Mouse (Mus musculus): ENCODE data around the gene Wipf2. TPM values are rescaled to one million over a fixed set of nuclear protein-coding genes. Genes with fewer than 3 reads are reported as not detected.
"Not testable (repeated sequence)": the region's sequence is repeated elsewhere in the genome, so short reads cannot be mapped to it uniquely, and the experiment has no call there.

Wipf2 gene
- polyA plus RNA-seq, 1 experiment from 2014 or later = 4.6 TPM

DNA sequence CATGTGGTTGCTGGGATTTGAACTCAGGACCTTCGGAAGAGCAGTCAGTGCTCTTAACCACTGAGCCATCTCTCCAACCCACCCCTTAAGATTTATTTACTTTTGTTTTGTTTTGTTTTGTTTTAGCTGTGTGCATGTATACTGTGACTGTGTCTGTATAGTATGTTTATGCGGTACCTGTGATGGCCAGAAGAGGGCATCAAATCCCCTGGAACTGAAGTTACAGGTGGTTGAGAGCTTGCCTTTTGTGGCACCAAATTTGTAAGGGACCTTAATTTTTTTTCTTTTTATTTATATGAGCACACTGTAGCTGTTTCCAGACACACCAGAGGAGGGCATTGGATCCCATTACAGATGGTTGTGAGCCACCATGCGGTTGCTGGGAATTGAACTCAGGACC, 52.9 kb downstream of the Wipf2 start:
- not testable (repeated sequence) for H3K36me3 ChIP-seq; H3K27me3 ChIP-seq; H3K27ac ChIP-seq (replicated peaks); H3K4me3 ChIP-seq; ATAC-seq (ENCODE audit: low read depth); H3K4me2 ChIP-seq; H3K9ac ChIP-seq; H3K9me3 ChIP-seq
- 92% methylated on average over 3 of the region's 3 CpGs for WGBS
- peaks cover 19% of the 10 kb centered on the region for H3K4me1 ChIP-seq (replicated peaks)

- Histone ChIP-seq H3K36me3 (no peaks in the 10 kb centered on the region; the same call in 1 of the 2 replicates), H3K4me3 (no peak overlapping the region), H3K9ac (no peak overlapping the region), H3K4me1 (replicated peaks) (peaks cover 27% of the 10 kb centered on the region), H3K4me2 (no peak overlapping the region), H3K27me3 (no peaks in the 10 kb centered on the region), H3K9me3 (no peaks in the 10 kb centered on the region), H3K27ac (replicated peaks) (no peak overlapping the region)
- 70% methylated on average over 13 of the region's 13 CpGs for WGBS
- no peak for ATAC-seq (ENCODE audit: low read depth)
These were observed 54.1 kb downstream of the Wipf2 start for GRCm38 (mm10) chr11:98917428-98918005.

DNA sequence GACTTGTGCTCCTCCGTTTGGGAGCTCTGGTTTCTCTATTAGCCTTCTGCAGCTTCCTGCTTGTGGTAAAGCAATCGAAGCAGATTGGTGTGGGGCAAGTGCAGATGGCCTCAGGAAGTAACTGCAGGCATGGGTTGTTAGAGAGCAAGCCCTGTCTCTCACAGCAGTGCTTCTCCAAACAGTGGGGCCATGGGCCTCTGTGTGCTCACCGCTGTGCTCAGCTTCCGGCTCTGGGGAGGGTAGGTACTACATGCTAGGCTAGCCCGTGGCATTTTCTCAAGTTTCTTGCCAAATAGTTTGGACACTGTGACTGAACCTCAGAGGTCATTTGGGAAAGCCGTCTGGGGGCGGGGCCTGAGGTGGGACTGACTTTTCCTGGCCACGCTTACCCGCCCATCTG, 54.8 kb downstream of the Wipf2 start:
- Histone ChIP-seq H3K27me3 (no peaks in the 10 kb centered on the region), H3K4me1 (replicated peaks) (peaks cover 34% of the 10 kb centered on the region), H3K27ac (replicated peaks) (no peak overlapping the region), H3K9ac (no peak overlapping the region), H3K4me3 (no peak overlapping the region), H3K9me3 (no peaks in the 10 kb centered on the region), H3K36me3 (no peaks in the 10 kb centered on the region; the same call in 1 of the 2 replicates), H3K4me2 (no peak overlapping the region)
- 79% methylated on average over 9 of the region's 9 CpGs for WGBS
- ATAC-seq (ENCODE audit: low read depth) = no peak

- Histone ChIP-seq H3K9me3 (no peaks in the 10 kb centered on the region), H3K27me3 (no peaks in the 10 kb centered on the region), H3K4me1 (replicated peaks) (peaks cover 41% of the 10 kb centered on the region), H3K36me3 (no peaks in the 10 kb centered on the region; the same call in 1 of the 2 replicates), H3K9ac (no peak overlapping the region), H3K4me3 (no peak overlapping the region), H3K27ac (replicated peaks) (no peak overlapping the region), H3K4me2 (no peak overlapping the region)
- ATAC-seq (ENCODE audit: low read depth) = no peak
- 92% methylated on average over 11 of the region's 11 CpGs for WGBS
These were observed 55.6 kb downstream of the Wipf2 start for GRCm38 (mm10) chr11:98919009-98919408.

DNA sequence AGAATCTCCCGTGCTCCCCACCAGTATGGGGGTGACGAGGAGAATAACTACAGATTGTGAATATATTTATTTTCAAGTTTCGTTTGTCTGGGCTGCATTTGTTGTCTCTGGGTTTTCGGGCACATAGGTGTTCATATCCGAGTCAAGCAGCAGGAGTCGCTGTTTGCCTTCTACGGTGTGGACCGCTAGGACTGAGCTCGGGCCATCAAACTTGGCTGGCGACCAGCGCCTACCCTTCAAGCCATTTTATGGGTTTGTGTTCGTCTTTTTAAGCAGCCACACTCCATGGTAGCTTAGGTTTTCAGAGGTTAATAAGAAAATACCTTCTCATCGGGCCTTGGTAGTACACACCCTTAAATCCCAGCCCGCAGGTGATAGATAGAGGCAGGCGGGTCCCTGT, 58.4 kb downstream of the Wipf2 start:
- H3K4me2 ChIP-seq; H3K4me3 ChIP-seq; H3K27me3 ChIP-seq; H3K36me3 ChIP-seq; H3K27ac ChIP-seq (replicated peaks); H3K9ac ChIP-seq; H3K9me3 ChIP-seq: not testable (repeated sequence)
- peaks cover 53% of the 10 kb centered on the region for H3K4me1 ChIP-seq (replicated peaks)
- WGBS = 46% methylated on average over 15 of the region's 15 CpGs
- ATAC-seq (ENCODE audit: low read depth) = peak; percentile 38; the same call in 1 of the 2 replicates

DNA sequence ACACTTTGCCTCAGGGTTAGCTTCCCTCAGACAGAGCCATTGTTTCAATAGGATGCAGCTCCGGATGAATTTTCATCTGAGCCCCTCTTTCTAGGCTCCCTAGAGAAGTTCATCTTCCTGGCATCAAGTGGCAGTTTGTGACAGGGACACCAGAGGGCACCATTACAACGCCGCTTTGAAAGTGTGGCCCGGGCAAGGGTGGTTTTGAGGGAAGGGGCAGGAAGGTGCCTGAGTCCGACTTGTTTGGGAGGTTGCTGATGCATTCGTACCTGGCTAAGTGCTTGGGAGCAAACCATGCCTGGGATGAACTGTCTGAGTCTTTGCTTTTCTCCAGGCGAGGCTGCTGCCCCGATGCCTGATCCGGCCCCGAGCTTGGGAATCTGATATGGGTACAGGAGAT, 58.9 kb downstream of the Wipf2 start:
- 0 out of 2 replicates have a peak, but pooled peaks have one; percentile 1 for ATAC-seq (ENCODE audit: low read depth)
- 47% methylated on average over 10 of the region's 10 CpGs for WGBS
- not testable (repeated sequence) for H3K9me3 ChIP-seq, H3K4me2 ChIP-seq, H3K4me3 ChIP-seq, H3K27me3 ChIP-seq, H3K36me3 ChIP-seq
- 0 out of 2 replicates have a peak overlapping the region, but pooled peaks have one; percentile 32 for H3K9ac ChIP-seq
- peak overlapping the region; percentile 76 for H3K27ac ChIP-seq (replicated peaks)
- peaks cover 54% of the 10 kb centered on the region for H3K4me1 ChIP-seq (replicated peaks)

DNA sequence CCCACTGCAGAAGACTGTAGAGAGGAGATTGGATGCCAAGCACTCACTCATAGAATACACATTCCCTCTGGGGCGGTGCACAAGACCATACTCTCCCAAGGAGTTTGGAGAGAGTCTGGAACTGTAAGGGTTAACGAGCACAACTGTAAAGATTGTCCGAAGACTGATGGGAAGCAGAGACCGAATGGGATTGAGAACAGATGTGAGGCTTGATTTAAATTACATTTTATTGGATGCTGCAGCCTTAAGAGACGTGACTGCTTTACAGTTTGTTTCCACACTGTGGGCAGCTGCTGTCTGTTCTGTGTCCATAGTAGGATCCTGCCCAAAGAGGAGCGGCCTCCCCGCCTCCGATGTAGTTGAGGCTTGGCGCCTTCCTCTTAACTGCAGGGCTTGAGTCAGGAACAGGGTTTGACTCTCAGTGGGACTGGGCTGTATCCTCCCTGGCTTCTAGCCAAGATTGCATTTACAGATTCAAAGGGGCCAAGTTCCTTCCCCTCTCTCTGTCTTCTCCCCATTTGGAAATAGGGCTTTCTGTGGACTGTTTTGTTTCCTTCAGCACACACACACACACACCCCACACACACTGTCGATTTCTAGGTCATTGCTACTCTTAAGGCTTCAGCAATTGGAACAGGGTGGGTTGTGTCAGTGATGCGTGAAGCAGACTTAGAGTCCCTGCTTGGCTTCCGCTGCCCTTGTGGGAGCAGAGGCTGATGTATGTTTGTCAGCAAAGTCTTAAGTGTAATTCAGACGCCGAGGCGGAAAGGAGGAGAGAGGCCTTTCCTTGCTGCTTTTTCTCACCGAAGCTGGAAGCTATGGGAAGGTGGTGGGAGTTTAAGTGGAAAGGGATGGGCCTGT, 59.6 kb downstream of the Wipf2 start:
- Histone ChIP-seq H3K9ac (0 out of 2 replicates have a peak overlapping the region, but pooled peaks have one; percentile 38), H3K4me1 (replicated peaks) (peaks cover 61% of the 10 kb centered on the region), H3K27ac (replicated peaks) (peak overlapping the region; percentile 76)
- not testable (repeated sequence) for H3K4me3 ChIP-seq, H3K9me3 ChIP-seq, H3K27me3 ChIP-seq, H3K36me3 ChIP-seq, H3K4me2 ChIP-seq
- peak; percentile 29; the same call in 1 of the 2 replicates for ATAC-seq (ENCODE audit: low read depth)
- 35% methylated on average over 16 of the region's 16 CpGs for WGBS

DNA sequence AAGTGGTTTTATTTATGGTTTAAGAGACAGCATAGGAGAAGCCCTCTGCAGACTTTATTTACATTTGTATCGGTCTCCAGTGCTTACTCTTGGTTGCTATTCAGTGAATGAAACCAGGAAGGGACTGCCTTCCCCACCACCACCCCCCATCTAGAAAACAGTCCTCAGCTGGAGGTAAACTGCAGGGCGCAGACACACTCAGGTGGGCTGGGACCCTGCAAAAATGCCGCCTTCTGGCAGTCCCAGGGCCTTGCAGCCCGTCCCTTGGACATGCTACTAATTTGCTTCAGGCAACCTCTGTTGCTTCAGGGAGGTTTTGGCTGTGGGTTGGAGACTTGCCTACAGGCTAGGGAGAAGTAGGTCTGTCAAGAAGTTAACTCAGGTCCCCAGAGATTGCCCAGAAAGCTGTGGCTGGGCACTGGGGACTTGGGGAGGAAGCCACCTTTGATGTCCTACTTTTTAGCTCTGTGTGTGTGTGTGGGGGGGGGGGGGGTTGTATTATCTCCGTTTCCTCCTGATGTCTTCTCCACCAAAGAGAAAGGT, 61.3 kb downstream of the Wipf2 start:
- 0 out of 2 replicates have a peak overlapping the region, but pooled peaks have one; percentile 46 for H3K9ac ChIP-seq
- no peaks in the 10 kb centered on the region for H3K9me3 ChIP-seq
- H3K36me3 ChIP-seq = no peaks in the 10 kb centered on the region
- peaks cover 77% of the 10 kb centered on the region for H3K4me1 ChIP-seq (replicated peaks)
- peak overlapping the region; percentile 88 for H3K27ac ChIP-seq (replicated peaks)
- ATAC-seq (ENCODE audit: low read depth) = no peak
- H3K4me3 ChIP-seq = no peak overlapping the region
- peak overlapping the region; percentile 36; the same call in 1 of the 2 replicates for H3K4me2 ChIP-seq
- no peaks in the 10 kb centered on the region for H3K27me3 ChIP-seq
- WGBS = 35% methylated on average over 5 of the region's 5 CpGs

DNA sequence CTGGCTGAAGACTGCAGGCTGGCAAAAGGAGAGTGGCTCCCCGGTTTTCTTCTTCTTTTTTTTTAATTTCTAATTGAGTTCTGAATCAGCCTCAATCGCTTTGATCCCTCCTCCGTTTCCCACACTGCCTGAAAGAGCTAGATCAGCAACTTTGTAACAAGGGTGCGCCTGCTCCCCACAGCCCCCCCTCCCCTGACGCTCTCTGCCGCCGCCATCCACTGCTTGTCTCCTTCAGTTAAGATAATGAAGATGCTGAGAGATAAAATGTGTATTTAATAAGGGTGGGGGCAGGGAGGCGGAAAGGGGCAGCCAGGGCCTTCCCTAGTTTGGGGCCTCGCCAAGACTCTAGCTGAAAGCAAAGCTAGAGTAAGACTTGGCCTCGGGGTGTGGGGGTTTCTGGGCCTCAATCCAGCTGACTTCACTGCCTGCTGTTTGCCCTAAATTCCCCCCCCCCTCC, 61.9 kb downstream of the Wipf2 start:
- ATAC-seq (ENCODE audit: low read depth) = 0 out of 2 replicates have a peak, but pooled peaks have one; percentile 34
- peak overlapping the region; percentile 46 for H3K9ac ChIP-seq
- no peaks in the 10 kb centered on the region for H3K27me3 ChIP-seq
- no peaks in the 10 kb centered on the region for H3K36me3 ChIP-seq
- H3K27ac ChIP-seq (replicated peaks) = peak overlapping the region; percentile 88
- H3K4me2 ChIP-seq = peak overlapping the region; percentile 36
- H3K4me3 ChIP-seq = no peak overlapping the region
- no peaks in the 10 kb centered on the region for H3K9me3 ChIP-seq
- peaks cover 83% of the 10 kb centered on the region for H3K4me1 ChIP-seq (replicated peaks)
- WGBS = 3% methylated on average over 10 of the region's 10 CpGs

- peak overlapping the region; percentile 88 for H3K27ac ChIP-seq (replicated peaks)
- no peaks in the 10 kb centered on the region for H3K9me3 ChIP-seq
- no peaks in the 10 kb centered on the region for H3K36me3 ChIP-seq
- H3K27me3 ChIP-seq = no peaks in the 10 kb centered on the region
- ATAC-seq (ENCODE audit: low read depth) = peak; percentile 30; the same call in 1 of the 2 replicates
- H3K9ac ChIP-seq = peak overlapping the region; percentile 46
- 2% methylated on average over 12 of the region's 12 CpGs for WGBS
- H3K4me1 ChIP-seq (replicated peaks) = peaks cover 89% of the 10 kb centered on the region
- H3K4me3 ChIP-seq = no peak overlapping the region
- H3K4me2 ChIP-seq = peak overlapping the region; percentile 36
These were observed 62.5 kb downstream of the Wipf2 start for GRCm38 (mm10) chr11:98925868-98926311.

- H3K4me2 ChIP-seq = no peak overlapping the region
- no peak for ATAC-seq (ENCODE audit: low read depth)
- 63% methylated on average over 7 of the region's 7 CpGs for WGBS
- H3K9ac ChIP-seq = 0 out of 2 replicates have a peak overlapping the region, but pooled peaks have one; percentile 46
- no peaks in the 10 kb centered on the region for H3K9me3 ChIP-seq
- H3K27me3 ChIP-seq = no peaks in the 10 kb centered on the region
- peak overlapping the region; percentile 88 for H3K27ac ChIP-seq (replicated peaks)
- no peak overlapping the region for H3K4me3 ChIP-seq
- H3K36me3 ChIP-seq = no peaks in the 10 kb centered on the region
- peaks cover 96% of the 10 kb centered on the region for H3K4me1 ChIP-seq (replicated peaks)
These were observed 63.1 kb downstream of the Wipf2 start for GRCm38 (mm10) chr11:98926553-98926952.
